Mouse (Mus musculus): ENCODE measurements around the gene Krt90. TPM values are rescaled to one million over a fixed set of nuclear protein-coding genes. Genes with fewer than 3 reads are reported as not detected.

The Krt90 gene
- polyA plus RNA-seq, 1 experiment from 2014 or later, result not detected

DNA sequence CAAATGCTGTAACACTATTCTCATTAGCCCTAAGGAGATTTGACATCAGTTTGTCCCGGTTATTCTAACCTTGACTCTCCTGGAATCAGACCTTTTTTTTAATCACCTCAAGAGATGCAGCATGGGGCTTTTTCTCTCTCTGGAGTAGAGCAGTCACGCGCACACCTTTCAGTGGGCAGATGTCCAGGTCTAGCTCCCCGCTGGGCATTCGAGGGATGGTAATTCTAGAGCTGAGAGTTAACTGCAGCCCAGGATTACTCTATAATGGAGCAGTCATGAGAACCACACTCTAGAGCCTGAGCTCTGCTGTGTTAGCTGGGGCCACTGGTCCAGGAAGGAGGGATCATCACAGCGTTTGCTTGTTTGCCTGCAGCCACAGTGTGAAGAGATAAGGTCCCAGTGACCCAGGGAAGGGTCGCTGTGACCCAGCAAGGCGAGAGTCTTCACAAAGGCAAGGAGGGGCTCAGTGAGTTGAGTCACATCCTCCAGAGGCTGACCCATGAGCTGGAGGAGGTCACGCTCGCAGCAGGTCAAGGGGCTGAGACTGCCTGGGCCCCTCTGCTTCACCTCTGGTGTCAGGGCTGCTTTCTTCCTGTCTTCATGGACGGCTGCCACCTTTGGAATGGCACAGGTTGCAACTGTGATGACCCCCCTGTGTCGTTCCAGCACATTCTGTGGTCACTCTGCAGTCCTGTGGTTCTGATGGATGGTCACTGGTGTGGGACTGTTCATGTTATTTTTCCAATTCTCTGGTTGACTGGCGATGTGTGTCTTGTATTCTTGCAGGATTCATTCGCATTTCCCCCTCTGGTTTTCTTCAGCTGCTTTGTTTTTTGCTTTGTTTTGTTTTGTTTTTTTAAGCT is 55.6 kb downstream of the Krt90 start:
- H3K4me2 ChIP-seq, result no peak overlapping the region
- no peak overlapping the region for H3K4me3 ChIP-seq
- no peaks in the 10 kb centered on the region for H3K4me1 ChIP-seq
- H3K27ac ChIP-seq, result no peak overlapping the region
- no peaks in the 10 kb centered on the region for H3K36me3 ChIP-seq (ENCODE audit: poor library complexity, severe bottlenecking)
- H3K9me3 ChIP-seq (replicated peaks), result no peaks in the 10 kb centered on the region
- WGBS, result 70% methylated on average over 14 of the region's 14 CpGs
- no peak for ATAC-seq
- no peak overlapping the region for H3K9ac ChIP-seq
- H3K27me3 ChIP-seq, result no peaks in the 10 kb centered on the region

Small RNAs within 50 kb of the gene (microRNA-seq; reads per million reads assigned to microRNA genes)
- not detected for gene Gm44393
- gene Gm44460, result not detected

Other genes with a start within 250 kb of the Krt90 start
- 0.05 TPM in 2 replicates for gene Krt80, start 192.8 kb downstream of the Krt90 start, polyA plus RNA-seq (2015; fragmentation: Nextera tagmentation; extraction: Ambion mirVana)
- gene Krt7, start 151.9 kb downstream of the Krt90 start, polyA plus RNA-seq (2015; fragmentation: Nextera tagmentation; extraction: Ambion mirVana), result 0.18 and 0.26 TPM in 2 replicates
- 0.10 TPM in 1 of 2 replicates, not detected in the other for gene Krt87, start 124.1 kb downstream of the Krt90 start, polyA plus RNA-seq (2015; fragmentation: Nextera tagmentation; extraction: Ambion mirVana)
- not detected in 2 replicates for gene Krt88, start 115.2 kb downstream of the Krt90 start, polyA plus RNA-seq (2015; fragmentation: Nextera tagmentation; extraction: Ambion mirVana)
- gene Krt81, start 99.2 kb downstream of the Krt90 start, polyA plus RNA-seq (2015; fragmentation: Nextera tagmentation; extraction: Ambion mirVana), result not detected in 2 replicates
- not detected in 2 replicates for gene Krt86, start 89.5 kb downstream of the Krt90 start, polyA plus RNA-seq (2015; fragmentation: Nextera tagmentation; extraction: Ambion mirVana)
- not detected in 2 replicates for gene Krt83, start 71.4 kb downstream of the Krt90 start, polyA plus RNA-seq (2015; fragmentation: Nextera tagmentation; extraction: Ambion mirVana)
- not detected in 2 replicates for gene Gm49425, start 45.7 kb downstream of the Krt90 start, polyA plus RNA-seq (2015; fragmentation: Nextera tagmentation; extraction: Ambion mirVana)
- not detected in 2 replicates for gene Krt84, start 30.1 kb downstream of the Krt90 start, polyA plus RNA-seq (2015; fragmentation: Nextera tagmentation; extraction: Ambion mirVana)
- gene Krt82, start 12.3 kb downstream of the Krt90 start, polyA plus RNA-seq (2015; fragmentation: Nextera tagmentation; extraction: Ambion mirVana), result not detected in 2 replicates
- gene Krt75, start 11.0 kb upstream of the Krt90 start, polyA plus RNA-seq (2015; fragmentation: Nextera tagmentation; extraction: Ambion mirVana), result not detected in 2 replicates
- not detected in 2 replicates for gene Gm5414, start 65.2 kb upstream of the Krt90 start, polyA plus RNA-seq (2015; fragmentation: Nextera tagmentation; extraction: Ambion mirVana)
- gene Gm5478, start 84.4 kb upstream of the Krt90 start, polyA plus RNA-seq (2015; fragmentation: Nextera tagmentation; extraction: Ambion mirVana), result not detected in 2 replicates
- not detected in 2 replicates for gene Krt6b, start 117.3 kb upstream of the Krt90 start, polyA plus RNA-seq (2015; fragmentation: Nextera tagmentation; extraction: Ambion mirVana)
- not detected in 2 replicates for gene Krt6a, start 131.4 kb upstream of the Krt90 start, polyA plus RNA-seq (2015; fragmentation: Nextera tagmentation; extraction: Ambion mirVana)
- 0.14 and 0.35 TPM in 2 replicates for gene Krt5, start 149.9 kb upstream of the Krt90 start, polyA plus RNA-seq (2015; fragmentation: Nextera tagmentation; extraction: Ambion mirVana)
- gene Krt71, start 180.2 kb upstream of the Krt90 start, polyA plus RNA-seq (2015; fragmentation: Nextera tagmentation; extraction: Ambion mirVana), result not detected in 2 replicates
- not detected in 2 replicates for gene Krt72, start 223.5 kb upstream of the Krt90 start, polyA plus RNA-seq (2015; fragmentation: Nextera tagmentation; extraction: Ambion mirVana)
- gene Krt73, start 239.4 kb upstream of the Krt90 start, polyA plus RNA-seq (2015; fragmentation: Nextera tagmentation; extraction: Ambion mirVana), result 0.59 and 0.66 TPM in 2 replicates